Mouse (Mus musculus): ENCODE results near the gene Lmln.
"Not testable (repeated sequence)": the region's sequence is repeated elsewhere in the genome, so short reads cannot be mapped to it uniquely, and the experiment has no call there.

The Lmln gene

GRCm38 (mm10) chr16:33133186-33133585 lies 70.9 kb downstream of the Lmln start:
- DNase-seq (ENCODE audit: low read depth, low spot score): no peak

GRCm38 (mm10) chr16:33135167-33135566 lies 72.8 kb downstream of the Lmln start:
- DNase-seq (ENCODE audit: low read depth, low spot score): no peak

- not testable (repeated sequence) for DNase-seq (ENCODE audit: low read depth, low spot score)
Observed at GRCm38 (mm10) chr16:33139061-33139460, 76.7 kb downstream of the Lmln start.

- no peak for DNase-seq (ENCODE audit: low read depth, low spot score)
Observed at GRCm38 (mm10) chr16:33141758-33142280, 79.5 kb downstream of the Lmln start.

GRCm38 (mm10) chr16:33143452-33143851 lies 81.1 kb downstream of the Lmln start:
- DNase-seq (ENCODE audit: low read depth, low spot score): no peak

- no peak for DNase-seq (ENCODE audit: low read depth, low spot score)
Observed at GRCm38 (mm10) chr16:33146185-33146584, 83.9 kb downstream of the Lmln start.

GRCm38 (mm10) chr16:33148135-33148534 lies 85.8 kb downstream of the Lmln start:
- no peak for DNase-seq (ENCODE audit: low read depth, low spot score)

GRCm38 (mm10) chr16:33150875-33151274 lies 88.6 kb downstream of the Lmln start:
- not testable (repeated sequence) for DNase-seq (ENCODE audit: low read depth, low spot score)

GRCm38 (mm10) chr16:33151558-33151957 lies 89.2 kb downstream of the Lmln start:
- DNase-seq (ENCODE audit: low read depth, low spot score): peak; percentile 93

- DNase-seq (ENCODE audit: low read depth, low spot score): no peak
Observed at GRCm38 (mm10) chr16:33154992-33155391, 92.7 kb downstream of the Lmln start.

GRCm38 (mm10) chr16:33158006-33158405 lies 95.7 kb downstream of the Lmln start:
- no peak for DNase-seq (ENCODE audit: low read depth, low spot score)

- DNase-seq (ENCODE audit: low read depth, low spot score): peak; percentile 87
Observed at GRCm38 (mm10) chr16:33158590-33159071, 96.3 kb downstream of the Lmln start.

GRCm38 (mm10) chr16:33159363-33159762 lies 97.0 kb downstream of the Lmln start:
- no peak for DNase-seq (ENCODE audit: low read depth, low spot score)

- no peak for DNase-seq (ENCODE audit: low read depth, low spot score)
Observed at GRCm38 (mm10) chr16:33163330-33164090, 101.2 kb downstream of the Lmln start.

GRCm38 (mm10) chr16:33166284-33166683 lies 104.0 kb downstream of the Lmln start:
- not testable (repeated sequence) for DNase-seq (ENCODE audit: low read depth, low spot score)

- no peak for DNase-seq (ENCODE audit: low read depth, low spot score)
Observed at GRCm38 (mm10) chr16:33167537-33167936, 105.2 kb downstream of the Lmln start.

GRCm38 (mm10) chr16:33169471-33170034 lies 107.2 kb downstream of the Lmln start:
- no peak for DNase-seq (ENCODE audit: low read depth, low spot score)

GRCm38 (mm10) chr16:33170716-33171587 lies 108.6 kb downstream of the Lmln start:
- DNase-seq (ENCODE audit: low read depth, low spot score): no peak

GRCm38 (mm10) chr16:33171800-33172199 lies 109.5 kb downstream of the Lmln start:
- no peak for DNase-seq (ENCODE audit: low read depth, low spot score)

- no peak for DNase-seq (ENCODE audit: low read depth, low spot score)
Observed at GRCm38 (mm10) chr16:33173151-33173550, 110.8 kb downstream of the Lmln start.

- DNase-seq (ENCODE audit: low read depth, low spot score): no peak
Observed at GRCm38 (mm10) chr16:33174695-33175094, 112.4 kb downstream of the Lmln start.

- DNase-seq (ENCODE audit: low read depth, low spot score): not testable (repeated sequence)
Observed at GRCm38 (mm10) chr16:33176831-33177230, 114.5 kb downstream of the Lmln start.

Measured in telencephalon, adult 2 months (tissue).